ENCODE assay signal across 8 mouse cellular contexts in genomic region chr5:3223819-3224218, GRCm38 (mm10).
A peak's percentile ranks its signal among the peaks of the same experiment; 100 is the strongest.
DNase-seq lines count a peak whose midpoint lies in the region; ATAC-seq lines count a peak whose summit lies in the region.
"Not testable (repeated sequence)": the region's sequence is repeated elsewhere in the genome, so short reads cannot be mapped to it uniquely, and the experiment has no call there.

No protein-coding gene starts in this region.

- ATAC-seq in embryonic facial prominence, embryonic 14.5 days (ENCODE audit: low read depth) = not testable (repeated sequence)

- intact Hi-C loops in heart, postnatal 14 days (cut with DNase I) = loop anchor here (2.0 kb wide), 1 partner anchor 119 kb away; no protein-coding TSS in a partner anchor

- peak; percentile 25 for DNase-seq in MEL-GATA-1-ER (ENCODE audit: extremely low read depth, low read depth)
- DNase-seq in brain, adult 2 months (ENCODE audit: low read depth, low spot score) = peak; percentile 5
- DNase-seq in embryonic facial prominence, embryonic 14.5 days (ENCODE audit: low spot score) = peak; percentile 56
- peak; percentile 12 to 46 for DNase-seq in heart, postnatal 14 days
- DNase-seq in kidney, postnatal 10 days = peak; percentile 28
- DNase-seq in lung, postnatal 10 days = peak; percentile 58
- peak; percentile 40 for DNase-seq in retina, embryonic 14.5 days (ENCODE audit: low spot score)
- DNase-seq in urinary bladder, postnatal 25 days (ENCODE audit: low spot score) = peak; percentile 12

- H3K4me1 ChIP-seq in embryonic facial prominence, embryonic 14.5 days (ENCODE audit: control insufficient read depth, insufficient read depth, low read length) = not testable (repeated sequence)

- H3K27me3 ChIP-seq in embryonic facial prominence, embryonic 14.5 days (replicated peaks; ENCODE audit: control insufficient read depth, insufficient read depth, low read length) = not testable (repeated sequence)

- H3K36me3 ChIP-seq in embryonic facial prominence, embryonic 14.5 days (ENCODE audit: control insufficient read depth, insufficient read depth, low read length) = not testable (repeated sequence)

- H3K9ac ChIP-seq in embryonic facial prominence, embryonic 14.5 days (ENCODE audit: low read depth, low read length) = not testable (repeated sequence)

- WGBS in embryonic facial prominence, embryonic 14.5 days = 80% methylated on average over 4 of the region's 4 CpGs

- not testable (repeated sequence) for H3K27ac ChIP-seq in embryonic facial prominence, embryonic 14.5 days (replicated peaks; ENCODE audit: low read depth, low read length)

- not testable (repeated sequence) for H3K4me2 ChIP-seq in embryonic facial prominence, embryonic 14.5 days (ENCODE audit: low read depth, low read length)

- not testable (repeated sequence) for H3K9me3 ChIP-seq in embryonic facial prominence, embryonic 14.5 days (ENCODE audit: control insufficient read depth, low read length)

- not testable (repeated sequence) for H3K4me3 ChIP-seq in embryonic facial prominence, embryonic 14.5 days (ENCODE audit: low read depth, low read length)

Comparison
In these comparisons a context has a peak if more than half of its experiments do, and no peak if none do; other contexts are left out.
1. DNase-seq: peak in every context shown above with its lines; median percentile 58 in lung, postnatal 10 days; 56 in embryonic facial prominence, embryonic 14.5 days; 40 in retina, embryonic 14.5 days; 29 in heart, postnatal 14 days; 28 in kidney, postnatal 10 days; 25 in MEL-GATA-1-ER; 12 in urinary bladder, postnatal 25 days; 5 in brain, adult 2 months.